Mouse (Mus musculus): Measurements from ENCODE around the gene Unc5c. TPM values are rescaled to one million over a fixed set of nuclear protein-coding genes. Genes with fewer than 3 reads are reported as not detected.

Unc5c gene
- total RNA-seq, 1 experiment from 2014 or later, result 2.8 TPM

- no peak for ATAC-seq (replicated peaks; ENCODE audit: insufficient number of reproducible peaks, low FRiP score, low TSS enrichment, poor library complexity, severe bottlenecking)
Observed at GRCm38 (mm10) chr3:141501845-141502505, 37.0 kb downstream of the Unc5c start.

- ATAC-seq (replicated peaks; ENCODE audit: insufficient number of reproducible peaks, low FRiP score, low TSS enrichment, poor library complexity, severe bottlenecking), result no peak
Observed at GRCm38 (mm10) chr3:141503331-141503730, 38.3 kb downstream of the Unc5c start.

- no peak for ATAC-seq (replicated peaks; ENCODE audit: insufficient number of reproducible peaks, low FRiP score, low TSS enrichment, poor library complexity, severe bottlenecking)
Observed at GRCm38 (mm10) chr3:141509772-141510171, 44.8 kb downstream of the Unc5c start.

DNA sequence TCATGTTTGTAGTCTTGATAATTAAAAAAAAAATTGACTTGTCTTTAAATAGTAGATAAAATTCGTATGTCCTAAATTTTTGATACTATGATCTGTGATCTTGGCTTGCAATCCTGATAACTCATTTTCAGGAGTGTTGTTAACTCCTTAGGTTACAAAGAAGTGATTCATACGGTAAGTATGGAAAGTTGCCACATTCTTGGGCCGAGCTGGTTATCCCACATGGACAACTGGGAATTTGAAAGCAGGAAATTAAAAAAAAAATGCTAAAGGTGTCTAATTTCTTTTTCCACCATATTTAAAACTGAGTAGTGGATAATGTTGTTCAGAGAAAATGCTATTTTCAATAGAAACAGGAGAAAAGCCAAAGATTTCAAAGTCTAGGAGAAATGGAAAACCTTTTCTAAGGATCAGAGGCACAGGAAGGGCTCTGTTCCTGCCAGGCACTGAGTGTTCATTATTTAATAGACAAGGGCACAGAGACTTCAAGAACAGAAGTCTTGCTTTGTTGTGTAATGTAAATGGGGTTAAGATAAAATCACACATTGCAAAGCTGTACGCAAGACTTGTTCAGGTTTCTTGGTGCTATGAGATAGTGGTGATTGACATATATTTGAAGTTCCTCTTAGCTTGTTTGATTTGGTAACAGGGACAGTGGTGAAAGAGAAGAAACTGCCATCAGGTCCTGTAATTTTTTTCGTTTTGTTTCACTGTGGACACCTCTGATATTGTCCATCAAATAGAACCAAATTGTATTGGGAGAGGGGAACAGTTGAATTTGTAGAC lies 46.4 kb downstream of the Unc5c start:
- no peak for ATAC-seq (replicated peaks; ENCODE audit: insufficient number of reproducible peaks, low FRiP score, low TSS enrichment, poor library complexity, severe bottlenecking)

GRCm38 (mm10) chr3:141528751-141529150 lies 63.7 kb downstream of the Unc5c start:
- ATAC-seq (replicated peaks; ENCODE audit: insufficient number of reproducible peaks, low FRiP score, low TSS enrichment, poor library complexity, severe bottlenecking), result no peak

DNA sequence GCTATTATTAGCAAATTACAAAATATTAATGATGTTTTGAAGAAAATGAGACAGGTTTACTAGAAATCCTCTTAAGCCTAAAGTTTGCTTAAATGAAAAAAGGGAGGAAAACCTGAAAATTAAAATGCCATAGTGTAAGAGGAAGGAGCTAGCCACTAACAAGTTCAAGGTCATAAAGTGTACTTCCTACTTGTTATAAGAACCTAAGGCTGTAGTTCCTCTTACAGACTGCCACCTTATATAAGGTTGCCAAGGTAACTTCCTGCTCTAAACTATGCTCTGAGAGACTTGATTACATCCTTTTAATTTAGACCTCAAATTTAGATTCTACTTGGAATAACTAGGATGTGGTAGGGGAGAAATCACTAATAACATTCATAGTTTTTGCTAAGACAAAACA lies 64.6 kb downstream of the Unc5c start:
- no peak for ATAC-seq (replicated peaks; ENCODE audit: insufficient number of reproducible peaks, low FRiP score, low TSS enrichment, poor library complexity, severe bottlenecking)

GRCm38 (mm10) chr3:141533861-141534260 lies 68.8 kb downstream of the Unc5c start:
- no peak for ATAC-seq (replicated peaks; ENCODE audit: insufficient number of reproducible peaks, low FRiP score, low TSS enrichment, poor library complexity, severe bottlenecking)

DNA sequence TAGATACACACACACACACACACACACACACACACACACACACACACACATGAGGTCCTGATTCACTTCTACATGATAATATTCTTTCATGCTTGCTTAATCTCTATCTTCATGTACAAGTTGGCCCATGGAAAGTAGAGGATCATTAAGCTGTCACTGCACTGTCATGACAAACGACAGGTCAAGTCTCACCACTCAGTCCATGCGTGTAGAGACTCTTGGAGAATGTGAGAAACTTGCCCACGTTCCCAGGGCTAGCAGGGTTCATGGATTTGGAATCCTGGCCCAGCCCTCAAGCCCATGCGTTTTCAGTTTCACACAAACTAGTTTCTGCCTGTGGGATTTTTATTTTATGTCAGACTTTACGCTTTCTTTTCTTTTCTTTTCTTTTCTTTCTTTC lies 71.8 kb downstream of the Unc5c start:
- ATAC-seq (replicated peaks; ENCODE audit: insufficient number of reproducible peaks, low FRiP score, low TSS enrichment, poor library complexity, severe bottlenecking), result no peak

GRCm38 (mm10) chr3:141538120-141538519 lies 73.1 kb downstream of the Unc5c start:
- no peak for ATAC-seq (replicated peaks; ENCODE audit: insufficient number of reproducible peaks, low FRiP score, low TSS enrichment, poor library complexity, severe bottlenecking)

GRCm38 (mm10) chr3:141540749-141541148 lies 75.7 kb downstream of the Unc5c start:
- ATAC-seq (replicated peaks; ENCODE audit: insufficient number of reproducible peaks, low FRiP score, low TSS enrichment, poor library complexity, severe bottlenecking), result no peak

DNA sequence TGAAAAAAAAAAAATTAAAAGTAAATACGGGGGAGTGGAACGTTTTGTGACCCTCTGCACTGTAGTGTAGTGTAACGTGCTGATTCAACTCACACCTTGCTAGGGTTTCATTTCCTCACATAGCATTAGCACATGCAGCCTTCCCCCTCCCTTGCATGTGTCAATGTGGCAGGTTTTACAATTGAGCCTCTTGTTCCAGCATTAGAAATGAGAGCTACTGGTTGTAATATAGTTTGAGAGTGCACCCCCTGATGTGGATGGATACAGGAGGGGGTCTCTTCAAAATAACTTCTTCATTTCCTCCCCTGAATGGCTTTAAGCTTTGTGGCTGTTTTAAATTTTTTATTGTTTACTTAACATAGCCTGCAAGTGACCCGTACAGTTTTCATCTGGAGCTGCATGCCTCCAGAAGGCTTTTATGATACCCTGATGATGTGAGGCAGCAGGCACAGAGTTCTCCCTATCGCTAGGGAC lies 82.4 kb downstream of the Unc5c start:
- no peak for ATAC-seq (replicated peaks; ENCODE audit: insufficient number of reproducible peaks, low FRiP score, low TSS enrichment, poor library complexity, severe bottlenecking)

GRCm38 (mm10) chr3:141549661-141550060 lies 84.6 kb downstream of the Unc5c start:
- ATAC-seq (replicated peaks; ENCODE audit: insufficient number of reproducible peaks, low FRiP score, low TSS enrichment, poor library complexity, severe bottlenecking), result no peak

DNA sequence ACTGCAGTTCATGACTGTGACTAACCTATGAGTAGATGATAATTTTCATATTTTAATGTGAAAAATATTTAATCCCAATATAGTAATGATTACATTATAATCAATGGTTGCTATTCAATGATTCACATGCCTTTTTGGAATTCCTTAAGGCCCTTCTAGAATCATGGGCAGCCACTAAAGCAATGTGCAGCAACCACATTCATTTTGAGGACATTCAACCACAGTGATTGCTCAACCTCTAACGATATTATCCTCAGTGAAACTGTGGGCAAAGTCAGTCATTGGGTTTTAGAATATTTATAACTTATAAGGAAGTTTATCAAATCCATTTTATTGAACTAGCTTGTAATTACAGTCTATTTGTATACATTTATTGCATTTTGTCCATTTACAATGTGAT lies 87.9 kb downstream of the Unc5c start:
- no peak for ATAC-seq (replicated peaks; ENCODE audit: insufficient number of reproducible peaks, low FRiP score, low TSS enrichment, poor library complexity, severe bottlenecking)

- no peak for ATAC-seq (replicated peaks; ENCODE audit: insufficient number of reproducible peaks, low FRiP score, low TSS enrichment, poor library complexity, severe bottlenecking)
Observed at GRCm38 (mm10) chr3:141557072-141557471, 92.1 kb downstream of the Unc5c start.

DNA sequence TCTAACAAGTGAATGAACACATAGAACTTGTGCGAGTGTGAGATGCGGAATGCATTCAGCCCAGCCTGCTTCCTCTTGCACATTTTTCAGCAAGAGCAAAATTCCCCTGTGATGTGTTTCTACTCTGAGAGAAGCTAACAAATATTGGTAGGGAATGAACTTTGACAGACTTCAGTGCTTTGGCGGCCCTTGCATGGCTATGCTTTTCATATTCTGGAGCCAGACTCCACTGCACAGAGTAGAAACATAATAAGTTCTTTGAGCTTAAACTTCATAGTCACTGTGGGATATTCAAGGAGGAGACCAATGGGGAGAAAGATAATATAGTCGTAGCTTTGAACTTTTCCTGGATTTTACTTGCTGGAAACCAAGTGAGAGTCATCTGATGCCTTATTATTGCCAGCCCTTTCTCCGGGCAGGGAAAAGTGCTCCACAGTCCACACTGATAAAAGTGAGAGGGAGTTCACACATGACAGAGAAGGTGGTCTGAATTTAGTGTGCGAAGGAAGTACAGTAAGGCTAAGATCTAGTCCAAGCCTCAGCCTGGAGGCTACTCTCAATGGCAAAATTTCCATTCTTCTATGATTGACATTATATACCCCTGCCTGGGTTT lies 110.2 kb downstream of the Unc5c start:
- ATAC-seq (replicated peaks; ENCODE audit: insufficient number of reproducible peaks, low FRiP score, low TSS enrichment, poor library complexity, severe bottlenecking), result no peak

DNA sequence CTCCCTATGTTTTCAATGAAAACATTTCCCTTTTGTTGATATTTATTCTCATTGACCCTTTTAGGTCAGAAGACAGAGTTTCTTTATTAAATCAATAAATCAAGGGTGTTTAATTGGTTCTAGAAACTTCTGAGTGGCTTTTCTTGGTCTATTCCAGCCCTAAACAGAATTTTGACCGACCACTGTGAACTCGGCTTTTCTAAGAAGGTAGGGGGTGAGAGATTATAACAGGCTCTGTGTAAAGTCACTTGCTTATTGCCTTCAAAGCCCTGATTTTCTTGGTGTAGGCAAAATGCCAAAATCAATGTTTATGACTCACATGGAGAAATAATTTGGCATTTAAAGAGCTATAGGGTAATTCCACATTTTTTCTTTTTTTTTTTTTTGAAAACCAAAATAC lies 112.4 kb downstream of the Unc5c start:
- no peak for ATAC-seq (replicated peaks; ENCODE audit: insufficient number of reproducible peaks, low FRiP score, low TSS enrichment, poor library complexity, severe bottlenecking)

DNA sequence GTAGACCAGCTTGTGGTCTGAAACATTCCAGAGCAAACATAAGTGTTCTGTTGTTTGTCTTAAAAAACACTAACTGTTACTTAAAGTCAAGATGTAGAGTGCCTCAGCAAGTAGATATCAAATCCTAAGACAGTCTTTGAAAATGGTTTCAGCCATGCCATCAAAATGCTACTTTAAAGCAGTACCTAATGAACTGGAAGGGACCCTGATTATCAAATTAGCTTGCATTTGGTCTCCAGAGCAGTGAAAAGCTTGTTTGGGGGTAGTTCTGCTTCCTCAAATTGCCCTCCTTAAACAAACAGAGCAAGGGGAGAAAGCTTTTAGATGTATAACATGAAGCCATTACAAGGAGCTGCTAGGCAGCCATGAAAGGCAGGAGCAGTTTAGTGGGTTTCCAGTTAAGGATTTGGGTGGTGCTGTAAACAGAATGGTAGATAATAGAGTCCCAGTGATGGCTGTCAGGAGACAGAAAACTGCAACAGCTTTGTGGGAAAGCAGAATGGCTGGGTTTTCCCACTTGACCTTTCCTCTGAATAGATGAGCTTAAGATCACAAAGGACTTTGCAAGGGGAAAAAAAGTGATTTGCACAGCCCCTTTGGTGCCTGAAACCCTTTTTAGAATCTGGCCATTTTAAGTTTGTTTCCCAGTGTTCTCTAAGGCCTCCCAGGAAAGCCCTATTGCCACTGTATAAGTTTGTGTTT lies 116.3 kb downstream of the Unc5c start:
- no peak for ATAC-seq (replicated peaks; ENCODE audit: insufficient number of reproducible peaks, low FRiP score, low TSS enrichment, poor library complexity, severe bottlenecking)

- ATAC-seq (replicated peaks; ENCODE audit: insufficient number of reproducible peaks, low FRiP score, low TSS enrichment, poor library complexity, severe bottlenecking), result no peak
Observed at GRCm38 (mm10) chr3:141581892-141582214, 116.8 kb downstream of the Unc5c start.

DNA sequence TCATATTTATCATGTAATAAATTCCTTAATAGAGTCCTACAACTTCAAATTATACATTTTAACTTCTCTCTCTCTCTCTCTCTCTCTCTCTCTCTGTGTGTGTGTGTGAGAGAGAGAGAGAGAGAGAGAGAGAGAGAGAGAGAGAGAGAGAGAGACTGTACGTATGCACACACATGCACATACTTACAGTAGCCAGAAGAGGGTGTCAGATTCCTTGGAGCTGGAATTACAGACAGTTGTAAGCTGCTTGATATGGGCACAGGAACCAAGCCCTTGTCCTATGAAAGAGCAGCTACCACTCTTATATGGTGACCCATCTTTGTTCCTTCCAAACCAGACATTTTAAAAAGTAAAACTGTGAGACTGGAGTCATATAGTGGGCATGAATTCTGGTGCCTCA lies 118.2 kb downstream of the Unc5c start:
- no peak for ATAC-seq (replicated peaks; ENCODE audit: insufficient number of reproducible peaks, low FRiP score, low TSS enrichment, poor library complexity, severe bottlenecking)
